In the genomic region with DNA sequence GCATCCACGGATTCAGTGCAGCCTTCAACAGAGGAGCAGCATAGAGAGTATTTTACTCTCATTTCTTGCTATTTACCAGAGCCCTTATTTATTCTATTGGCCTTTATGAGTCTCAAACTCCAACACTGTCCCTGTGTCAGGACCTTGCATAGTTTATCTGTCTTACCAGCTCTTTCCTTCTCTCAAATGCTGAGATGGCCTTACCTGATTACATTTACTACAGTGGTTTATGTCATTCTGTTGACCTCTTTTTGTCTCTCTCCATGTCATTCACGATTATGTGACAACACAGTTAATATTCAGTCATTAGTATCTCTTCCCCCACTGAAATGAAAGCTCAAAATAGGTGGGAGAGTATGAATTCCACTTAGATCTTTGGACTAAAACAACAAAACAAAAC, we compare ENCODE assay signal across 16 mouse cellular contexts.
"Had no signal": no experiment of that assay in that cellular context is flagged by ENCODE, and none has a peak within 500 bp of the region (broad histone marks: within the 10 kb centered on the region; RNA-seq: fewer than 3 reads in every experiment).

No protein-coding gene starts in this region.

- DNase-seq: retina, postnatal 1 day; right cerebral cortex, adult 18-20 months; right cerebral cortex, postnatal 14 days; right cerebral cortex, postnatal 25 days; right cerebral cortex, postnatal 4 days; spleen, adult 18-20 months; thymus, adult 18-20 months; thymus, adult 2 months; thymus, postnatal 14 days; thymus, postnatal 25 days; thymus, postnatal 36 days; thymus, postnatal 4 days had no signal

- H3K9ac ChIP-seq: neural tube, embryonic 13.5 days; neural tube, embryonic 15.5 days; stomach, embryonic 15.5 days had no signal

- H3K4me2 ChIP-seq: neural tube, embryonic 13.5 days; neural tube, embryonic 15.5 days; stomach, embryonic 15.5 days had no signal

- H3K27me3 ChIP-seq: neural tube, embryonic 13.5 days; neural tube, embryonic 15.5 days; stomach, embryonic 15.5 days had no signal

- H3K27ac ChIP-seq: neural tube, embryonic 13.5 days; neural tube, embryonic 15.5 days; stomach, embryonic 15.5 days; stomach, postnatal 0 days had no signal

- H3K4me3 ChIP-seq: neural tube, embryonic 13.5 days; neural tube, embryonic 15.5 days; stomach, embryonic 15.5 days had no signal

- H3K9me3 ChIP-seq: neural tube, embryonic 13.5 days; neural tube, embryonic 15.5 days; stomach, embryonic 15.5 days had no signal

- H3K4me1 ChIP-seq: neural tube, embryonic 13.5 days; neural tube, embryonic 15.5 days; stomach, embryonic 15.5 days had no signal

- H3K36me3 ChIP-seq: neural tube, embryonic 13.5 days; neural tube, embryonic 15.5 days; stomach, embryonic 15.5 days had no signal
